Mouse (Mus musculus) limb, embryonic 14.5 days (tissue): ENCODE data around the gene Uhrf2. TPM values are rescaled to one million over a fixed set of nuclear protein-coding genes. Genes with fewer than 3 reads are reported as not detected.

Source experiments
- ATAC-seq: fragments of 200-750 bp; cut with Nextera tagmentation; 2 replicates; pipeline ENCODE4 v1.8.0; 2017; ENCODE audit warnings: low read depth, moderate number of reproducible peaks, moderate TSS enrichment; ENCODE audit not compliant: low FRiP score
- DNase-seq: peaks from one replicate; pipeline ENCODE4 v3.0.0-alpha.2; 2015; ENCODE audit warnings: low spot score
- H3K27ac ChIP-seq: fragments of 300-500 bp; sonication (generic); replicated peaks from 2 replicates; pipeline ENCODE4 v1.5.1; 2014; ENCODE audit warnings: low read depth, mild to moderate bottlenecking, low read length, moderate library complexity, mixed read lengths
- H3K27me3 ChIP-seq: fragments of 300-500 bp; sonication (generic); 2 replicates; pipeline ENCODE4 v1.6.1; 2014; ENCODE audit warnings: low read length, mixed read lengths; ENCODE audit not compliant: control insufficient read depth, insufficient read depth
- H3K36me3 ChIP-seq: fragments of 300-500 bp; sonication (generic); 2 replicates; pipeline ENCODE4 v1.6.1; 2014; ENCODE audit warnings: mild to moderate bottlenecking, low read length, moderate library complexity, mixed read lengths; ENCODE audit not compliant: control insufficient read depth, insufficient read depth
- H3K4me1 ChIP-seq: fragments of 300-500 bp; sonication (generic); 2 replicates; pipeline ENCODE4 v1.6.1; 2014; ENCODE audit warnings: antibody characterized with exemption, low read length, mixed read lengths; ENCODE audit not compliant: control insufficient read depth, insufficient read depth
- H3K4me2 ChIP-seq: fragments of 300-500 bp; sonication (generic); replicated peaks from 2 replicates; pipeline ENCODE4 v1.6.1; 2014; ENCODE audit warnings: low read depth, mild to moderate bottlenecking, low read length, moderate library complexity; ENCODE audit not compliant: severe bottlenecking
- H3K4me3 ChIP-seq: fragments of 300-500 bp; sonication (generic); replicated peaks from 2 replicates; pipeline ENCODE4 v1.5.1; 2014; ENCODE audit warnings: low read length
- H3K9ac ChIP-seq: fragments of 300-500 bp; sonication (generic); 2 replicates; pipeline ENCODE4 v1.6.1; 2014; ENCODE audit warnings: mild to moderate bottlenecking, low read depth, low read length, moderate library complexity; ENCODE audit not compliant: severe bottlenecking
- H3K9me3 ChIP-seq: fragments of 300-500 bp; sonication (generic); 2 replicates; pipeline ENCODE4 v1.6.1; 2016; ENCODE audit warnings: low read length; ENCODE audit not compliant: control insufficient read depth
- POLR2A ChIP-seq: fragments of 200-500 bp; IDR thresholded peaks from 2 replicates; pipeline ENCODE4 v1.8.0; 2012; ENCODE audit warnings: inconsistent platforms, mild to moderate bottlenecking, moderate library complexity, borderline replicate concordance; ENCODE audit not compliant: insufficient read depth, insufficient read length; ENCODE audit errors: extremely low read depth
- WGBS: fragments of 180-500 bp; shearing (Covaris S2); extraction: QIAGEN DNeasy Blood & Tissue Kit; methylation state at CpG from one replicate; pipeline ENCODE4 v1.1.7; 2014; 5-methylcytosine and 5-hydroxymethylcytosine counted together
- polyA plus RNA-seq, 2 experiments: library from polyadenylated mRNA; depleted of rRNA in 1 of 2; stranded (reverse) in 1 of 2; unstranded in 1 of 2; fragments of >200 nt; fragmentation: Nextera tagmentation in 1 of 2; extraction: Ambion mirVana in 1 of 2; gene quantifications; 2 replicates each; pipeline versions ENCODE4 v1.2.1 to v1.2.3; 2012 to 2014

Uhrf2 gene
- polyA plus RNA-seq, 2 experiments = 65.2 to 129 TPM

DNA sequence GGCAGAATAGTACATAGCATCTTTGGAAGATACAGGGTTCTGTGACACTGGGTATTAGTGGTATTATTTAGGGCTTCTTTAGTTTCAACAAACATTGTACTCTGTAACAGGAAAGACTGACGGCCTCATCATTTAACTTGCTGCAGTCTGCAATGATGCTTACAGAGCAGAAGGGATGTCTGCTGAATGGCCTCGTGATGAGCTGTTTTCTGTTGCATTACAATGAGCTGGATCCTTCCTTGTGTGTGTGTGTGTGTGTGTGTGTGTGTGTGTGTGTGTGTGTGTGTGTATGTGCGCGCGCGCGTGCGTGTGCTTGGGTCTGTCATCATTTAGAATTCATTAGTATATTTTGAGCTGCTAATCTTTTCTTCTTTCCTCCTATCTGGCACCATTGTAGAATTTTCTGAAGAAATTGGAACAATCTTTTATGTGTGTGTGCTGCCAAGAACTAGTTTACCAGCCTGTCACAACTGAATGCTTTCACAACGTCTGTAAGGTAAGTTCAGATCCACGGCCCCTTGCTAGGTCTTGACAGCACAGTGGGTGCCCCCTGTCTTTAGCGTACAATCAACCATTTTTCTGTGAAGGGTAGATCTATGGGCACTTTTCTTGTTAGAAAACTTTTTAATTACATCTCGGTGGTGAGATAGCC lies 61.5 kb downstream of the Uhrf2 start:
- peaks cover 92% of the 10 kb centered on the region for H3K36me3 ChIP-seq

DNA sequence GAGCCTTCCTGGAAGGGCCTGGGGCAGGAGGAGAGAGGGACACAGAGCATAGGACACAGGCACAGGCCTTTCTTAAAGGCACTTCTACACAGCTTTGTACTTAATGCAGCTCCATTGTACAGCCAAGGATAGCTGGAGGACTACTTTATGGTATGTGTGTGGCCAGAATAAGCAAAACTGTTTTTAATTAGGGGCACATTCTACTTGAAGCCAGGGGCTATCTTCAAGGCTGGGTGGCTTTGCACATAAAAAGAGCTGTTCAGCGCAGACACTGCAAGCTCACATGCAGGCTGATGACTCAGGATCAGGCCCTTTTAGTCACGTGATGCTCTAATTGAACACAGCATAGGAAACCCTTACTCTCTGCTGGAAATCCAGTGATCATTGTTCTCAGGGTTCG lies 65.9 kb downstream of the Uhrf2 start:
- WGBS = 12% methylated on average over 3 of the region's 3 CpGs
- H3K27me3 ChIP-seq = no peaks in the 10 kb centered on the region
- DNase-seq = no peak
- H3K9me3 ChIP-seq = peaks cover 6% of the 10 kb centered on the region; the same call in 1 of the 2 replicates
- TF ChIP-seq POLR2A = no peak
- H3K9ac ChIP-seq = no peak overlapping the region
- no peak overlapping the region for H3K4me3 ChIP-seq
- no peak overlapping the region for H3K27ac ChIP-seq
- H3K36me3 ChIP-seq = peaks cover 56% of the 10 kb centered on the region
- H3K4me1 ChIP-seq = no peaks in the 10 kb centered on the region
- H3K4me2 ChIP-seq = no peak overlapping the region
- peak; percentile 62; the same call in 1 of the 2 replicates for ATAC-seq

More for the DNA sequence above, 61.5 kb downstream of the Uhrf2 start:
- WGBS = 91% methylated on average over 12 of the region's 12 CpGs
- Histone ChIP-seq H3K9ac (no peak overlapping the region), H3K9me3 (no peaks in the 10 kb centered on the region), H3K4me2 (no peak overlapping the region), H3K27ac (no peak overlapping the region), H3K4me1 (no peaks in the 10 kb centered on the region), H3K27me3 (no peaks in the 10 kb centered on the region), H3K4me3 (no peak overlapping the region)
- no peak for DNase-seq
- no peak for TF ChIP-seq POLR2A
- no peak for ATAC-seq

DNA sequence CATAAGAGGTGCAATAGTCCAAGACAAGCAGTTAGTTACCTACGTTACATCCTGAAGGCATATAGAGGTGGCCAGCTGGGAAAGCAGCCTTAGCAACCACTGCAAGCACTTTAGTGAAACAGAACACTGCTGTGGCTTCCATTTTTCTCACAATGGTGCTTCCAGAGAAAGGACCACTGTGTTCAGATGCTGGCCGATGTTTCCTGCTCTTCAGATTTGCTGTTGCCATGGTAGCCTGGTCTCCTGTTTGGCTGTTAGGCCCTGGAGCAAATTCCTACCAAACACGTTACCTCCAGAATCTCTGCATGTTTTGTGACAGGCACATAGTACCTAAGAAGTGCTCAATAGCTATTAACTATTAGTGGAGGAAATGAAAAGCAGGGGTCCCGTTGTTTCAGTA lies 66.7 kb downstream of the Uhrf2 start:
- Histone ChIP-seq H3K9ac (no peak overlapping the region), H3K4me3 (no peak overlapping the region), H3K4me2 (no peak overlapping the region), H3K27me3 (no peaks in the 10 kb centered on the region), H3K9me3 (peaks cover 6% of the 10 kb centered on the region; the same call in 1 of the 2 replicates), H3K36me3 (peaks cover 48% of the 10 kb centered on the region), H3K27ac (no peak overlapping the region), H3K4me1 (no peaks in the 10 kb centered on the region)
- ATAC-seq (no peak), DNase-seq (no peak)
- TF ChIP-seq POLR2A = no peak
- 65% methylated on average over 4 of the region's 4 CpGs for WGBS

DNA sequence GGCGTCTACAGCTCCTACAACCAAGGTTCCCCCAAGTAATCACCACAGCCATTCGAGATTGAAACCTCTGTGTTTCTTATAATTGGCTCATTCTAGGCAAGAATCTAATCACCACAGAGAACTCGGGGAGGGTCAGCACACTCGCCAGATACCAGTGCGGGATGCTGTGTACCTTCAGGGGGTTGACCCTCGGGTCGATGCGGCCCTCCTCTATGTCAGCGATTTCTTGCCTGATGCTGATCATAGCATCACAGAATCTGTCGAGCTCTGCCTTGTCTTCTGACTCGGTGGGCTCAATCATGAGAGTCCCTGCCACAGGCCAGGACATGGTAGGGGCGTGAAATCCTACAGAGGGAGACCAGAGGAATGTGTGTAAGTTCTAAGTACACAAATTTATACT lies 70.3 kb downstream of the Uhrf2 start:
- peaks cover 6% of the 10 kb centered on the region; the same call in 1 of the 2 replicates for H3K9me3 ChIP-seq
- WGBS = 94% methylated on average over 12 of the region's 12 CpGs

DNA sequence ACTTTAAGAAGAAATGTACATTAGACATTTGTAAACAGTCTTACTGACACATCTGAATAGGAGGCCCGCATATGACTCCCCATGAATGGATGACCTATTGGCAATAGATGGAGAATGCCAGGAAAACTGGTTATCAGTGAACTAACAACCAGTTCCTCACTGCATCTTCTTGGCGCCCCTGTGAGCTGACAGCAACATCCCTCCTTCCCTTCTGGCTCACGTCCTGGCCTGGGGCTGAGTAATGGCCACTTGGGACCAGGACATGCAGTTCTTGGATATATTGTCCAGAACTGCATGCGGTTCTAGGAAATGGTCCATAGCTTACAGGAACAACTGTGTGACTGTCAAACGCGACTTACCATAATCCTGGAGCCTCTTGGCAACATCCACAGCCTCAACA lies 72.3 kb downstream of the Uhrf2 start:
- no peak for DNase-seq
- TF ChIP-seq POLR2A = no peak
- 84% methylated on average over 6 of the region's 6 CpGs for WGBS

More for the DNA sequence above, 70.3 kb downstream of the Uhrf2 start:
- no peak overlapping the region for H3K27ac ChIP-seq
- H3K27me3 ChIP-seq = no peaks in the 10 kb centered on the region
- H3K4me3 ChIP-seq = no peak overlapping the region
- ATAC-seq (no peak), DNase-seq (no peak)
- H3K36me3 ChIP-seq = peaks cover 14% of the 10 kb centered on the region
- H3K9ac ChIP-seq = no peak overlapping the region
- TF ChIP-seq POLR2A = no peak
- H3K4me2 ChIP-seq = no peak overlapping the region
- no peaks in the 10 kb centered on the region for H3K4me1 ChIP-seq

More for the DNA sequence above, 72.3 kb downstream of the Uhrf2 start:
- no peak overlapping the region for H3K9ac ChIP-seq
- no peak overlapping the region for H3K4me3 ChIP-seq
- ATAC-seq = no peak
- no peaks in the 10 kb centered on the region for H3K4me1 ChIP-seq
- peaks cover 6% of the 10 kb centered on the region; the same call in 1 of the 2 replicates for H3K9me3 ChIP-seq
- no peak overlapping the region for H3K4me2 ChIP-seq
- no peaks in the 10 kb centered on the region for H3K27me3 ChIP-seq
- H3K36me3 ChIP-seq = no peaks in the 10 kb centered on the region; the same call in 1 of the 2 replicates
- H3K27ac ChIP-seq = no peak overlapping the region
